Mouse (Mus musculus): ENCODE results near the gene Auts2. TPM values are rescaled to one million over a fixed set of nuclear protein-coding genes. Genes with fewer than 3 reads are reported as not detected.

Gene Auts2
- polyA plus RNA-seq, 1 experiment from 2014 or later, result 57.8 TPM

DNA sequence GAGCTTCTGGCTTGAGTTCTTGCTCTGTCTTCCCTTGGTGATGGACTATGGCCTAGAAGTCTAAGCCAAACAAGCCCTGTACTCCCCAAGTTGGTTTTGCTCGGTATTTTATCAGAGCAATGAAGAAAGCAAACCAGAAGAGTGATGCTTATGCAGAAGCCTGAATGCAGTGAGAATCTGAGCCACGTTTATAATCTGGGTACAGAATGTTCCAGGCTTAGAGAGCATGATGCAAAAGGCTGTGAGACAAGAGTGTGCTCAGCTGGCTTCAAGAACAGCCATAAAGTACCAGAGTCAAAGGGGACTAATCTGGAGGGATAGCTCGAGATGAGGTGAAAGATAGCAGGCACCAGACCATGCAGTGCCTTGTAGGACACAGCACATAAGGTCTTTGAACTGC lies 205.5 kb downstream of the Auts2 start:
- no peaks in the 10 kb centered on the region for H3K36me3 ChIP-seq
- WGBS, result 71% methylated on average over 3 of the region's 3 CpGs
- peaks cover 37% of the 10 kb centered on the region for H3K4me1 ChIP-seq
- no peaks in the 10 kb centered on the region for H3K9me3 ChIP-seq (replicated peaks)
- H3K27me3 ChIP-seq (ENCODE audit: low read depth, poor library complexity, severe bottlenecking), result no peaks in the 10 kb centered on the region
- H3K27ac ChIP-seq, result no peak overlapping the region
- no peak for DNase-seq (ENCODE audit: low spot score)
- H3K4me3 ChIP-seq, result no peak overlapping the region

GRCm38 (mm10) chr5:132335719-132336118 lies 207.4 kb downstream of the Auts2 start:
- Histone ChIP-seq H3K27ac (no peak overlapping the region), H3K4me3 (no peak overlapping the region), H3K9me3 (replicated peaks) (no peaks in the 10 kb centered on the region), H3K27me3 (ENCODE audit: low read depth, poor library complexity, severe bottlenecking) (no peaks in the 10 kb centered on the region), H3K36me3 (no peaks in the 10 kb centered on the region), H3K4me1 (peaks cover 50% of the 10 kb centered on the region)
- WGBS, result 87% methylated on average over 4 of the region's 4 CpGs
- no peak for DNase-seq (ENCODE audit: low spot score)

DNA sequence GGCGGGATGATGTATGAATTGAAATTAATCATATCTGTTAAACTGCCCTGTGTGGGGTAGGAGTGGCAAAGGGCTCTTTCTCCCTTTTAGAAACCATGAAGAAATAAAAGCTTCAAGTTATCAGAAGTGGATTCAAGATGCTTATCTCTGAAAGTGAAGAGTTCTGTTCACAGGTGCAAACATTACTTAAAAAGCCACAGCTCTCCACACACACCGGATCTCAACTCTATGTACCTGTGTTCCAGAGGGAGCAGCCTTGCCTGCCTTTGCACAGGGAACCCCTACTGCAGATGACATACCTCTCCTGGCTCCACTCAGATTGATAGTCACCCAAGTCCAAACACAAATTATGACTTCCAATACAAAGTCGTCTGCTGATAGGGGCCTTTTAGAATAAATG lies 208.3 kb downstream of the Auts2 start:
- DNase-seq (ENCODE audit: low spot score), result no peak
- 84% methylated on average over 3 of the region's 3 CpGs for WGBS
- H3K27me3 ChIP-seq (ENCODE audit: low read depth, poor library complexity, severe bottlenecking), result no peaks in the 10 kb centered on the region
- H3K9me3 ChIP-seq (replicated peaks), result no peaks in the 10 kb centered on the region
- peaks cover 53% of the 10 kb centered on the region for H3K4me1 ChIP-seq
- no peak overlapping the region for H3K4me3 ChIP-seq
- H3K36me3 ChIP-seq, result no peaks in the 10 kb centered on the region
- no peak overlapping the region for H3K27ac ChIP-seq

GRCm38 (mm10) chr5:132333744-132334143 lies 209.4 kb downstream of the Auts2 start:
- H3K27me3 ChIP-seq (ENCODE audit: low read depth, poor library complexity, severe bottlenecking), result no peaks in the 10 kb centered on the region
- H3K4me3 ChIP-seq, result no peak overlapping the region
- no peak for DNase-seq (ENCODE audit: low spot score)
- WGBS, result 44% methylated on average over 2 of the region's 2 CpGs
- peaks cover 54% of the 10 kb centered on the region for H3K4me1 ChIP-seq
- H3K36me3 ChIP-seq, result no peaks in the 10 kb centered on the region
- no peaks in the 10 kb centered on the region for H3K9me3 ChIP-seq (replicated peaks)
- no peak overlapping the region for H3K27ac ChIP-seq

GRCm38 (mm10) chr5:132332521-132332920 lies 210.6 kb downstream of the Auts2 start:
- no peak overlapping the region for H3K4me3 ChIP-seq
- H3K4me1 ChIP-seq, result peaks cover 52% of the 10 kb centered on the region
- no peaks in the 10 kb centered on the region for H3K9me3 ChIP-seq (replicated peaks)
- no peak overlapping the region for H3K27ac ChIP-seq
- DNase-seq (ENCODE audit: low spot score), result no peak
- WGBS, result 55% methylated on average over 4 of the region's 4 CpGs
- H3K36me3 ChIP-seq, result no peaks in the 10 kb centered on the region
- no peaks in the 10 kb centered on the region for H3K27me3 ChIP-seq (ENCODE audit: low read depth, poor library complexity, severe bottlenecking)

DNA sequence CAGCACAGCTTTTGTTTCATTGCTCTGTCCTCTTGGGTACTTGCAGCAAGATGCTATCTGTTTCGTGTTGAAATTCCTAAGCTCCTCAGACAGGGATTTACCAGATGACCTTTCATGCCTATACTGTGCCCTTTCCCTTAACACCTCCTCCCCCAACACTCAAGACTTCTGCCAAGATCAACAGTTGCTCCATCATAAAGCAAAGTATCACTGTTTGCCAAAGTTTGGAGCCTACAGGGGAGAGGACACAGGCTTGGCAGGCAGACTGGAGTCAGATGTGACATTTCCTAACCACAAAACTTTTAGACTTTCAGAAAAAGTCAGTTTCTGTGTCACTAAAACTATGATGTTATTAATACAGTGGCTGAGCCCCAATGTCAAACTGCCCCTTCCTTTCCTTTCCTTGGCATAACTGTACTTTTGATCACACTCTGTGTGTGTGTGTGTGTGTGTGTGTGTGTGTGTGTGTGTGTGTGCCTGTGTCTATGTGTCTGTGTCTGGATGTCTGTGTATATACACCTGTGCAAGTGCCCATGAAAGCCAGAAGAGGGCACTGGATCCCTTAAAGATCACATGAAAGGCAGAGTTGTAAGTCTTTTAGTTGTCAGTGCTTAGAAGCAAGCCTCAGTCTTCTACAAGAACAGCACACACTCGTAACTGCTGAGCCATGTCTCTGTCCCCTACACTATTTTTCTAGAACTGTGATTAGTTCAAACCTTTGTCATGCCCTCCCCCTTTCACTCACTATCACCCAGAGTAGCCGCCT lies 213.8 kb downstream of the Auts2 start:
- Histone ChIP-seq H3K4me3 (no peak overlapping the region), H3K4me1 (peaks cover 53% of the 10 kb centered on the region), H3K27ac (no peak overlapping the region), H3K9me3 (replicated peaks) (no peaks in the 10 kb centered on the region), H3K36me3 (no peaks in the 10 kb centered on the region), H3K27me3 (ENCODE audit: low read depth, poor library complexity, severe bottlenecking) (no peaks in the 10 kb centered on the region)
- no peak for DNase-seq (ENCODE audit: low spot score)
- WGBS, result 69% methylated on average over 3 of the region's 3 CpGs

DNA sequence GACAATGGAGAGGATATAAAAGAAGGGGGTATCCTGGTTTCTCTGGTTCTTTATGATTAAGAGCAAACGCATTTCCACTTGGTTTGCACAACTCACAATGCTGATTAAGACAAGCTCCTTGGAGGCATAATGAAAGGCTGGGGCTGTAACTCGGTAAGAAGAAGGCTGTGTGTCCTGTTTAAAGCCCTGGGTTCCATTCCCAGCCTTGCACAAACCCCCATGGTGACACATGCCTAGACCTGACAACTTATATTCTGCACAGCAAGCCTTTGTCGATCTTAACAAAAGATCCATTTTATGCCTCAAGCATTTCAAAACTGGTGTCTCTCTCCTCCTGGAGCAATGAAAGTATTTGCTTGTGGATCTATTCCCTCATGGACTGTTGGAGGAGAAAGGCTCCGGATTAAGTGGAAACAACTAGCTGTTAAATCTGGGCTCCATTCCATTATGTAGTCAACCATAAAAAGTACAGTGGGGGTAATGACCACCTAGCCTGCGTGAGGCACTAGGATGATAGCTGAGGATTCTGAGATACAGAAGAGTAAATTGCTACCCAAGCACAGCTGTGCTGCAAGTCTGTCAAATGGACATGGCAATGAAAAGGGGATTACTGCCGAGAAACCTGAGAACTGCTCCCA lies 218.8 kb downstream of the Auts2 start:
- Histone ChIP-seq H3K9me3 (replicated peaks) (no peaks in the 10 kb centered on the region), H3K4me1 (peaks cover 22% of the 10 kb centered on the region), H3K4me3 (no peak overlapping the region), H3K36me3 (no peaks in the 10 kb centered on the region), H3K27me3 (ENCODE audit: low read depth, poor library complexity, severe bottlenecking) (no peaks in the 10 kb centered on the region), H3K27ac (no peak overlapping the region)
- WGBS, result 80% methylated on average over 6 of the region's 6 CpGs
- DNase-seq (ENCODE audit: low spot score), result no peak

DNA sequence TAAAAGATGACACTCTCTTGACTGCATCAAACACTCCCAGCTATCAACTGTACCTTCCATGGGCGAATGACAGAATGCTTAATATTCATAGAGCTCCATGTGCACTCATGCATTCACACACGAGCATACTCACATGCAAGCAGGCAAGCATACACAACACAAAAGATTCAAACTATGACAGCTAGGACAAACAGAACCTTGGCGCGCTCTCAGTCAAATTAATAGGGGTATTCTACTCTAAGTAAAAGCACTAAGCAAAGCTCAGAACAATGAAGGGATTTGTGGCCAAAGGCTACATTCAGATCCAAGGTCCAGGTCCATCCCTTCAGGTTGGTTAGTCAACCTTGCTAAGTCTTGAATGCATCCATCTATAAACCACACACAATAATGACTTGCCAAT lies 219.5 kb downstream of the Auts2 start:
- Histone ChIP-seq H3K4me1 (peaks cover 17% of the 10 kb centered on the region), H3K9me3 (replicated peaks) (no peaks in the 10 kb centered on the region), H3K36me3 (no peaks in the 10 kb centered on the region), H3K27ac (no peak overlapping the region), H3K27me3 (ENCODE audit: low read depth, poor library complexity, severe bottlenecking) (no peaks in the 10 kb centered on the region), H3K4me3 (no peak overlapping the region)
- WGBS, result 95% methylated on average over 4 of the region's 4 CpGs
- no peak for DNase-seq (ENCODE audit: low spot score)

DNA sequence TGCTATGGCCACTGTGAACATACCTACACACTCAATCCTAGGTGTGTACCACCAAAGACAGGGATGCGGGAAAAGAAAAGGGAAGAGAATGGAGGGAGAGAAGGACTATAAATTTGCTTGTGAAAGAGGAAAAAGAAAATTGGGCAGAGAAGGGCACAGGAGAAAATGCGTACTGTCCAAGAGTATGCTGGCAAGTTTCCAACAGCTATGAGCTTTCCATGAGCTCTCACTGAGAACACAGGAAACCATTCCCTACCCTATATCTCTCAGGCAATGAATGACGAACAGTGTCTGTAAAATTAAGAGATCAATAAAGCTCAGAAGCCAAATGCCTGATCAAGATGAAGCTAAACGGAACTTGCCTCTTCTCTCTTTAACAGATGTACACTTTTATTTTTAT lies 220.2 kb downstream of the Auts2 start:
- Histone ChIP-seq H3K36me3 (no peaks in the 10 kb centered on the region), H3K27me3 (ENCODE audit: low read depth, poor library complexity, severe bottlenecking) (no peaks in the 10 kb centered on the region), H3K4me3 (no peak overlapping the region), H3K9me3 (replicated peaks) (no peaks in the 10 kb centered on the region), H3K27ac (no peak overlapping the region), H3K4me1 (peaks cover 17% of the 10 kb centered on the region)
- DNase-seq (ENCODE audit: low spot score), result no peak
- WGBS, result 88% methylated on average over 4 of the region's 4 CpGs

DNA sequence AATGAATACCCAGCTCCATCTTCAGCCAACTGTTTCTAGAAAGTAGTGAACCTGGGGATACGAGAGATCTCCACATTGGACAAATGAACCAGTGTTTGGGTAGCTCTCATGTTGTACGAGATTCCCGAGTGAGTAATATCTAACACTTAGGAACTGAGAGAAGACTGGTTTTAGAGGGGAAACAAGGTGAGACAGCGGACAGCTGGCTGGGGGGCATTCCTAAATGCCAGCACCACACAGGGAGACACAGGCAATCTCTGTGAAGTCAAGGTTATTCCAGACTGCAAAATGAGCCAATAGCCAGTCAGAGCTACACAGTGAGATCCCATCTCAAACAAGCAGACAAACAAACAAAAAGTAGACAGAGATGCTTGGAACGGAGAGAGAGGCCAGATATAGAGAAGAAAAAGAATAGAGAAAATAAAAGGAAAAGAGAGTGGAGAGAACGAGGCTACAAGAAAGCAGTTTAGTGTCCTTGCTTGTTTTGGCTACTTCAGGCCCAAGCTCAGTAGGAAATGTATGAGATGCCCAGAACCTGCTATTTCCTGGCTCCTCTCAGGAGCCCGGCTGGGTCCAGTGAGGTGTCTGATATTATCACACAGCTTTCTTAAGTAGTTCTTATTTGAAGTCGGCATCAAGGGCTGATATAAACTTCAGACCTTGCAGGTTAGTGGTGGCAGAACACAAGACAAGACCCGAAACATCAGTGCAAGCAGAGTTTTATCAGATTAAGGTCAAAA lies 224.9 kb downstream of the Auts2 start:
- no peak overlapping the region for H3K27ac ChIP-seq
- no peaks in the 10 kb centered on the region for H3K9me3 ChIP-seq (replicated peaks)
- 86% methylated on average over 9 of the region's 9 CpGs for WGBS
- no peaks in the 10 kb centered on the region for H3K36me3 ChIP-seq
- no peaks in the 10 kb centered on the region for H3K27me3 ChIP-seq (ENCODE audit: low read depth, poor library complexity, severe bottlenecking)
- DNase-seq (ENCODE audit: low spot score), result no peak
- no peak overlapping the region for H3K4me3 ChIP-seq
- H3K4me1 ChIP-seq, result peaks cover 12% of the 10 kb centered on the region

DNA sequence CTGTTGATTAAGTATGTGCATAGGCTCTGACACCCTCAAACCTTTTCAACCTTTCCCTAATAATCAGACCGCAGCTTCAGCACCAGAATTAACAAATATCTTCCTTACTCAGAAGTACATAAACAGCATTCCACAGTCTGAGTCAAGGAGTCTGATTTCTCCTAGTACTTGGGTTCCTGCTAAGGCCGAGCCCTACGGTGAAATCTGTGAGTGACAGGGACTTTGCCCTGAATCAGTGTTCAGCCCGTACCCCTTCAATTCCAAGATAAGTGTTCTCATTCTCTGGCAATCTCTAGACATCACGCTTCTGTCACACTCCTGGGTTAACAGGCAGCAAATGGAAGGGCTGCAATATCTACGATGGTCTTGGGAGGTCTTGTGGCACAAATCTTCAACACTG lies 226.2 kb downstream of the Auts2 start:
- Histone ChIP-seq H3K27me3 (ENCODE audit: low read depth, poor library complexity, severe bottlenecking) (no peaks in the 10 kb centered on the region), H3K36me3 (no peaks in the 10 kb centered on the region), H3K4me3 (no peak overlapping the region), H3K4me1 (peaks cover 9% of the 10 kb centered on the region), H3K9me3 (replicated peaks) (no peaks in the 10 kb centered on the region), H3K27ac (no peak overlapping the region)
- 82% methylated on average over 6 of the region's 6 CpGs for WGBS
- no peak for DNase-seq (ENCODE audit: low spot score)

DNA sequence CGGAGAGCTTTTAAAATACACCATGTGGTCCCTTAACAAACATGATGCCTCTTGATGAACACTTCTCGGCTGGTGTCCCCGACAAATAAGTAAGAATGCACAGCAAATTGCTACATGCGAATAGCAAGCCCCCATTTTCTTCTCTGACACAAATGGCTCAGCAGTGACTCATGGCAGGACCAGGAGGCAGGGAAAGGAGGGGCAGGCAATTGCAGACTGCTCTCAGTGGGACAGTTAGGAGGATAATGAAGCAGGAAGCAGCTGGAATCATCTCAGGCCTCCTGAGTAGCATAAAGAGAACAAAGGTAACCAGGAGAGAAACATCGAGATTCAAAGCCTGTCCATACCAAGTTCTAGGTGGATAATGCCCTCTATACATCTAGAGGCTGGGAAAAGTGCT lies 228.8 kb downstream of the Auts2 start:
- Histone ChIP-seq H3K9me3 (replicated peaks) (no peaks in the 10 kb centered on the region), H3K4me1 (peaks cover 9% of the 10 kb centered on the region), H3K27me3 (ENCODE audit: low read depth, poor library complexity, severe bottlenecking) (no peaks in the 10 kb centered on the region), H3K27ac (no peak overlapping the region), H3K4me3 (no peak overlapping the region), H3K36me3 (no peaks in the 10 kb centered on the region)
- DNase-seq (ENCODE audit: low spot score), result no peak
- WGBS, result 88% methylated on average over 5 of the region's 5 CpGs

DNA sequence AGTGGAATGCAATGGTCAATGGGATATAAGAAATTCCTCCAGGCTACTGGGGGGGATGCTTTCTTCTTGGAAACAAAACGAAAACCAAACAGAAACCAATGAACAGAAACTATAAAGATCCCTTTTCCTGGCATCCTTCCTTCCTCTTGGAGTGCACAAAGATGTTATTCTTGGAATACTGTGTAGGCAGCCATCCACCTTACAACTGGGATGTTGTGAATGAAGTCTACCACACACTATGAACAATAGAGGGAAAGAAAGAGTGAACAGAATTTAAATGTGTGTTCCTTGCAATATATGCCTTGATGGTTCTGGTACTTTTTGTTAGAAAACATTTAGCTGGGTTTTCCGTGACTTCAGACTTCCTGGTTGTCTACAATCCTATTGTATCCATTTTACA lies 236.1 kb downstream of the Auts2 start:
- H3K27me3 ChIP-seq (ENCODE audit: low read depth, poor library complexity, severe bottlenecking), result no peaks in the 10 kb centered on the region
- DNase-seq (ENCODE audit: low spot score), result no peak
- WGBS, result 89% methylated on average over 2 of the region's 2 CpGs
- H3K36me3 ChIP-seq, result no peaks in the 10 kb centered on the region
- H3K9me3 ChIP-seq (replicated peaks), result no peaks in the 10 kb centered on the region
- no peak overlapping the region for H3K4me3 ChIP-seq
- H3K4me1 ChIP-seq, result peaks cover 26% of the 10 kb centered on the region
- H3K27ac ChIP-seq, result no peak overlapping the region
